Mouse (Mus musculus) testis, adult 2 months (tissue): ENCODE results near the gene Akp3.

Experiments
- CTCF ChIP-seq: fragments of 200-500 bp; IDR thresholded peaks from 2 replicates; pipeline ENCODE4 v1.5.1; 2012; ENCODE audit warnings: low read depth, mild to moderate bottlenecking, inconsistent platforms, low read length, moderate library complexity; ENCODE audit not compliant: control insufficient read depth, insufficient read depth, insufficient replicate concordance
- POLR2A ChIP-seq: fragments of 200-500 bp; IDR thresholded peaks from 2 replicates; pipeline ENCODE4 v1.6.1; 2012; ENCODE audit warnings: low read depth, mild to moderate bottlenecking, inconsistent platforms, low read length, moderate library complexity; ENCODE audit not compliant: control insufficient read depth

GRCm38 (mm10) chr1:87131803-87132202 lies 7.0 kb downstream of the Akp3 start:
- TF ChIP-seq POLR2A (no peak), CTCF (no peak)
